Mouse (Mus musculus) right cerebral cortex, adult 2 months (tissue): ENCODE results near the gene Nmnat1.
A peak's percentile ranks its signal among the peaks of the same experiment; 100 is the strongest.
"Not testable (repeated sequence)": the region's sequence is repeated elsewhere in the genome, so short reads cannot be mapped to it uniquely, and the experiment has no call there.

Source experiments
- DNase-seq, 2 experiments: peaks; one replicate each; pipeline ENCODE4 v3.0.0; 2021 to 2022; ENCODE audit warnings: low spot score in 2 of 2

Gene Nmnat1

DNA sequence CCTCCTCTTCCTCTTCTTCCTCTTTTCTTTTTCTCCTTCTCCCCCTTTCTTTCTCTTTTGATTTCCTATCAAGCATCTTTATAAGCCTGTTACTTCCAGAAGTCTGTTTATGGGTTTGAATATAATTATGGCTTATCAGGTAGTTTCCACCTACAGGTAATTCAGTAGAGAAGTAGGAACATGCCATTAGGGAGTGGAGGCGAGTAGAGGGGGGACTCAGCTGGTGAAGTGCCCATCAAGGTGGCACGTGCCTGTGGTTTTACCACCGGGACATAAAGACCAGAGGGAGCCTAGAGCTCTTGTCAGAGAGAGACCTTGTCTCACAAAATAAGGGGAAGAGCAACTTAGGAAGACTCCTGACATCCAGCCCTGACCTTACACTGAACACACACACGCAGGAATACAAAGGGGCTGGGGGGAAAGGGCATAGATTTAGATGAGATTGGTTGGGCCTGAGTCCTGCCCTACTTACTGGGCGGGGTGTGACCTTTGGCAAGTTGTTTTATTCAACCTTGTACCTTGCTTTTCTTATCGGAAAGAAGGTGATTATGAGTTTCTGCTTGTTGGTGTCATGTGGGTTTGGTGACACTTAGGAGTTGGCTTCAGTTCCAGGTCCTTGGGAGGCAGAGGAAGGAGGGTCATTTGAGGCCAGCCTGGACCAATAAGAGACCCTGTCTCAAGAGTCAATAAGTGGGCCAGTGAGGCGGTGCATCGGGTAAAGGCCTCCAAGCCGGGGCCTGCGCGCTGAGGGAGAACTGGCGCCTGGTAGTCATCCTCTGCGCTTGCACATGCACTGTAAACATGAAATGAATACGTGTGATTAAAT lies 4.6 kb upstream of the Nmnat1 start:
- DNase-seq, result no peak

DNA sequence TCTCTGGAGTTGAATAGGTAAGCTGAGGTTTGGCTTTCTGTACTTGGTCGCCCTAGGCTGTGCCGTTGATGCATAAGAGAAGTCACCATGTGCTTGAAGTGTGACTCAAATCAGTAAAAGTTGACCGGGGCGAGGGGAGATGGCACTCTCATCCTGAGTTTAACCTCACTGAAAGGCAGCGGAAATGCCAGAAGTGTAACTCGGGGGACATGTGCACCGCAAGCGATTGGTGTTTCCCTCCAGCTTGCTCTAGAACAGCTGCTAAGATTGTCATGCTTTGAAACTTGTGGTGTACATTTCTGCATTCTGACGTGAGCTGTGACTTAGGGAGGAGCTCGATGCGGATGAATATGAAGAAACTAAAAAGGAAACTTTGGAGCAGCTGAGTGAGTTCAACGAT lies 2.7 kb upstream of the Nmnat1 start:
- DNase-seq, result no peak

DNA sequence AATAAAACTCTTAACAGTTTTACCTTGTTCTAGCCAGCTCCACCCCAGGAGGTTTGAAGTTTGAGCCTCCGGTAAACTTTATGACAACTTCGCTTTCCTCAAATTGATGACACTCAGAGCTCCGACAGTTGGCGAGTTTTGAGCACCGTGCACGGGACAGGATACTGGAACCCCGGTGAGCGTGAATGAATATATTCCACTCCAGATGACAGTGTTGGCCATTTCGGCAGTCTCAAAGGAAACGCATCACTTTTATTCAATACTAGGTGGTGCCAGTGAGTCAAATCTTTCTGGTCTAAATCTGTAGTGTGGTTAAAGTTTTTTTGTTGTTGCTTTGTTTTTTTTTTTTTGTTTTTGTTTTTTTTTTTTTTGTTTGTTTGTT lies 814 bp upstream of the Nmnat1 start:
- peak; percentile 30 to 35 for DNase-seq

DNA sequence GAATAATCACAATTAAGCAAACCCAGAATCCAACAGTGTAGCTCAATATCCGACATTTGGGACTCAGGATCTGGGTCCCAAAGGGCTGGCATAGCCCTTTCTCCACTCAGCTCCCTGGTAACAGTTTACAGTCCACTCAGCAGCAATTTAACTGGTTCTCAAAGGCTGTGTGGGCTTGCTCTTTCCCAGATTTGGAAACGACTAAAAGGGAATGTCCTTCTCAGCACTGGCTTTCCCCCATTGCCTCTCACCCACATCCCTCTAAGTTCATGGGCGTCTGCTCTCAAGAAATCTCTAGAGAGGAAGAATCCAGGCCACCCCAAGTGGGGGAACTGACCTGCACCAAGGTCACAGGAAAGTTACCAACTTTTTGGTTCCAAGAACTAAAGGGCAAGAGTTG lies 436 bp downstream of the Nmnat1 start:
- no peak for DNase-seq

DNA sequence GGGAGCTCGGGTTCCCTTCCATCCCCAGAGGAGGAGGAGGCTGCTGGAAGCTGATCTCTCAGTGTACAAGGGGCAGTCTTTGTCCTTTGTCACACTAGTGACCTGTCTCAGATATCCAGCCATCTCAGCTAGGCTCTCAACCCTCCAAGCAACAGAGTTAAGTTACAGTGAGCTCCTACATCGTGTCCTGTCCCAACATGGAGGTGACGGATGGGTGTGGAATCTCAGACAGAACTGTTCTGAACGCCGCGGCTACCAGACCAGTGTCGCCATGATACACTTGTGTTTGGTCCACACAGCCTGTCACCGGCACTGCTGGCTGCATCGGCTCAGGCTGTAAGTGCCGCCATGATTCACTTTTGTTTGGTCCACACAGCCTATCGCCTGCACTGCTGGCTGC lies 7.9 kb downstream of the Nmnat1 start, which contains the start of gene Tmem274:
Tmem274 (plus strand) TSS at position 301 of the 400 bp plus-strand sequence.
- no peak for DNase-seq

DNA sequence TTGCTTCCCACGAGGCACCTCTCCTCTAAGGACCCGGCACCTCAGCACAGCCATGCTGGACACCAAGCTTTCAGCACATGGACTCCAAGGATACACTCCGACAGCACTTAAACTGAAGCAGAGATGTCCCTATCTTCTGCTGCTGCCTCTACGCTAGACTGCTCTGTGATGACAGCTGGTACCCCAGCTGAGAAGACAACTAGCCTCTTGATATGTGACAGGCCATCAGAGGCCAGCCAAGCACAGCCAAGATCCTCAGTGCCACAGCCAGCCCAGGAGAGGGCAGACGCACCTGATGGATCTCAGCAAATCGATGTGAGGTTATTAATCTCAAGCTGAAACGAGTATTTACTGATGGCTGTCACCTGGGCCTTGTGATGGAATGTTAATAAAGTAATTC lies 9.9 kb downstream of the Nmnat1 start:
- DNase-seq, result no peak

DNA sequence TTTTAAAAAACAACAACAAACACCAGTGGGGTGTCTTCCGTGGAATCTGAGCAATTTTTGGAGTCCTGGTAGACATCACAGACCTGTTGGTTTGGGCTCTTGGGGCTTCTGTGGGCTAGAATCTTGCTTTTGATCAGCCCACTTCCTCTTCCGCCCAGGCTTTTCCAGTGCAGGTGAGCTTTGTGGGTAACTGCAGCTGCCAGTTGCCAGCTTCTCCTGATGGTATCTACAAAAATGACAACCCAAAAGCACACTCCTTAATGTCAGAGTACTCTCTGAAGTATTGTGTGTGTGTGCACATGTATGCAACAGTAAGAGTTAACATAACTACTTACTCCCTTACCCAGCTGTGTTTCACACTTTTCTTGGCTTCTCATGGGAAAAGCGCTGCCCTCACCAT lies 15.4 kb downstream of the Nmnat1 start:
- no peak for DNase-seq

DNA sequence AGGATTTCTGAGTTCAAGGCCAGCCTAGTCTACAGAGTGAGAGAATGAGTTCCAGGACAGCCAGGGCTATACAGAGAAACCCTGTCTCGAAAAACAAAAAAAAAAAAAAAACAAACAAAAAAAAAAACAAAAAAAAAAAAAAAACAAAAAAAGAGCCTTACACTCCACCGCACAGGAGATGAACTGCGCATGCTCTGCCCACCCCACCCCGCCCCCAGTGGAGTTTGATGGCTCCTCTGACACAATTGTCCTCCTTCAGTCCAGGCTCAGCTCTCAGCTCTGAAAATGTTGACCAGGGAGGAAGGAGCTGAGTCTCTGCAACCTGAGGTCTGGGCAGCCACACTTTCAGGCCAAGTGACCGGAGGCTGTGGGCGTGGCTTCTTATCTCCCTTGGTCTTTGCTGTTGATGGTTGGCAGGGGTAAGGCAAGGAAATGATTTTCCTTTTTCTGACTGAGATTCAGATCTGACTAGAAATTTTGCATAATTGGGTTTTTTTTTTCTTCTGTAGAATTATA lies 21.5 kb downstream of the Nmnat1 start:
- DNase-seq, result no peak

DNA sequence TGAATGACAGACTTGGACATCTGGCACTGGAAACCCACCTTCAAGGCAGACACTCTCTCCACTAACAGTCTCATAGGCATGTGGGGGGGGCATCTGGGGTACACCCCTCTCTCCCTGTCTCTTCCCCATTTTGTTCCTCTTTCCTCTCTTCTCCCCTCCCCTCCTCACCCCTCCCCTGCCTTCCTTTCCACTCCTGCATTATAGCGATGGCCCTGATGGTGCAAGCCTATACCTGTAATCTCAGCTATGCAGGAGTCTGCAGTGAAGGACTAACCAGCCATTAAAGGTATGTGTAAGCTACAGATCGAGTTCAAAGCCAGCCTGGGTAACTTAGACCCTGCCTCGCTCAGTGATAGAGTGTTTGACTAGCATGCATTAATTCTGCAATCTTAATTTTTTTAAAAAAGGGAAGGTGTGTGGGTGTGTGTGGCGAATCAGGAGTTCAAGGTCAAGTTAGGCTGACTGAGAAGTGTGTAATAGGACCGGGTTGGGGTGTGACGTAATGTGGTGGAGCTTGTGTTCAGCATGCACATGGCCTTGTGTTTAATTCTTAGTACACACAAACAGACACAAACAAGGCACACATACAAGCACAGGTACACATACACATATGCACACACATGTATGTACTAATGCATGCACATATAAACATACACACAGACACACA lies 22.6 kb downstream of the Nmnat1 start:
- no peak for DNase-seq

DNA sequence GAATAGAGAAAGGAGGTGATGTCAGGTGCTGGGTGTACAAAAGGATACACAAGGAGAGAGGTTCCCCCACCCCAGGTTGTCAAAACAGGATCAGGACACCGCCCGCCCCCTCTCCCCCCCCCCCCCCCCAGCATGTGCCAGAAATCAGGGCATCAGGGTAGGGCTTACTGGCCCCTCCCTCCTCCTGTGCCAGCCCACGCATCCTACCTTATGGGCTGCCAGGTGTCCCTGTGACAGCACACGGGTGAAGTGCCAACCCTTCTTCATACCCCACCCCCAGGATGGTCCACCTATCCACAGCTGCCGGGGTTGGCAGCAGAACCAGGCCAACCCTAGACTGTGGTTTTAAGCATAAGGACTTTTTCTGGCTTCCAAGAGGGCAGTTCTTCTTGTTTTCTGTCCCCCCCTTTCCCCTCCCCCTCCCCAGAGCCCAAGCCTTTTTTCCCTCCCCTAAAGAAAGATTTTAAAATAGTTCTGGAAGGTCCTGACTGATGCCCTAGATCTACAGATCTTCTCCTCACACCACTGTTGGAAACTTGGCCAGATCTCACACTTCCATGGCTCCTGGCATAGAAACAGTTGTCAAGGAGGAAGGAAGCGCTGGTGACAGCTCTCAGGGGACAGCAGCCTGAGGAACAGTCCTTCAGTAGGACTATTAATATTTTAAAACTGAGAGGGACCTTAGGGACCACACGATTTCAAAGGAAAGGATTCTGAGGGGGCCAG lies 23.3 kb downstream of the Nmnat1 start:
- DNase-seq, result no peak

DNA sequence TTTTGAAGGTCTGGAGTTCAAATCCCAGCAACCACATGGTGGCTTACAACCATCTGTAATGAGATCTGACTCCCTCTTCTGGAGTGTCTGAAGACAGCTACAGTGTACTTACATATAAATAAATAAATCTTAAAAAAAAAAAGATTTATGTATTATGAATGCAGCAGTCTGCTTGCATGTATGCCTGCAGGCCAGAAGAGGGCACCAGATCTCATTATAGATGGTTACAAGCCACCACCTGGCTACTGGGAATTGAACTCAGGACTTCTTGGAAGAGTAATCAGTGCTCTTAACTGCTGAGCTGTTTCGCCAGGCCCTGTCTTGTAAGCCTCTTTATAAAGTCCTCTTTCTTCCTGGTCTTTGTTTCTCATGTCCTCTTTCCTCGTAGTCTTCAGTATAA lies 24.5 kb downstream of the Nmnat1 start:
- DNase-seq, result not testable (repeated sequence)

DNA sequence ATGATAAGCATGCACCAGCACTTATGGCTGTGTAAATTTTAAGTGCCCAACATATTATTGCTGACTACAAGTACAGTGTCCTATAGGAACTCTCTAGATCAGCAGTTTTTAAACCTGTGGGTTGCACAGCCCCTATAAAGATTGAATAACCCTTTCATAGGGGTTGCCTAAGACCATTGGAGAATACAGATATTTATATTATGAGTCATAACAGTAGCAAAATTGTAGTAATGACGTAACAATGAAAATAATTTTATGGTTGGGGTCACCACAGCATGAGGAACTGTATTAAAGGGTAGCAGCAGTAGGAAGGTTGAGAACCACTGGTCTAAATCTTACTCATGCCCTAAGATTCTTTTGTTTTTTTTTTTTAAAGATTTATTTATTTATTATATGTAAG lies 25.6 kb downstream of the Nmnat1 start:
- no peak for DNase-seq

DNA sequence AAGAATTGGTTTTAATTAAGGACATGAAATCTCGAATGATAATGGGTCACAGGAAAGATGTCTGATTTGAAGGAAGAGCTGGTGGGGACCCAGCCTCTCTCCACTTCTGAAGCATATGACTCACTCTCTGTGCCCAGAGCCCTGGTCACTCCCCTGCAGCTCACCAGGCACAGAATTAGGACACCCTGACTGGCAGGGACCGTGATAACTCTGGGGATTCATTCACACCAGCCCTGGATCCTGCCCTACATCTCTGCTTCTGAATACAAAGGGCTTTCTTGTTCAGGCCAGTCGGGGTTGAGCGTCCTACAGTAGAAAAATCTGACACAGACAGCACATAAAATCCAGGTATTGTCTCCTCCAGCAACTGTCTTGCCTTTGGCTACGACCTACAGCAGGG lies 26.5 kb downstream of the Nmnat1 start:
- DNase-seq, result no peak

DNA sequence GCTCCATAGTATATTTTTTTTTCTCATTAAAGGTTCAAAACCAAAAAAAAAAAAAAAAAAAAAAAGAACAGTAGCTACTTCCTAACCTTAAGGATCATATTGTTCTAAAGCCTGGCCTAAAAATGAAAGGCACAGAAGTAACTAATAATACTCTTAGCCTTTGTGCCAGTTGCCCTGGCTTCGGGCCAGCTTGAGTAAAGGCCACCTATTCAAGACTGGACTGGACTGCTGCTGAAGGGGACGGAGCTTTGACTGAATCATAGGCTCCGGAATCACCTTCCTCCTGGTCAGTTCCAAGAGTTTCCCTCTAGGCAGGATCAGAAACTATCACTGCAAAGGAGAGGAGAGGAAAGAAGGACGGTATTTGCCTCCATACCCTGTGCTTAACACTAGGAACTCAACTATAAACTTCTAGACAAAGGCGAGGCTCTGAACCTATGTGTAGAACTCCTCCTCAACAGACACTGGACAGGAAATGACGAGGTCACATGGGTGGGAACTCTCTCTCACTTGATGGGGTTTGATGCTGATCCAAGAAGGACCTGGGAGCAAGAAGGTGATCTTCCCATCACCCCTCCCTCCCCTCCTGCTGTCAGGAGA lies 27.1 kb downstream of the Nmnat1 start:
- no peak for DNase-seq

DNA sequence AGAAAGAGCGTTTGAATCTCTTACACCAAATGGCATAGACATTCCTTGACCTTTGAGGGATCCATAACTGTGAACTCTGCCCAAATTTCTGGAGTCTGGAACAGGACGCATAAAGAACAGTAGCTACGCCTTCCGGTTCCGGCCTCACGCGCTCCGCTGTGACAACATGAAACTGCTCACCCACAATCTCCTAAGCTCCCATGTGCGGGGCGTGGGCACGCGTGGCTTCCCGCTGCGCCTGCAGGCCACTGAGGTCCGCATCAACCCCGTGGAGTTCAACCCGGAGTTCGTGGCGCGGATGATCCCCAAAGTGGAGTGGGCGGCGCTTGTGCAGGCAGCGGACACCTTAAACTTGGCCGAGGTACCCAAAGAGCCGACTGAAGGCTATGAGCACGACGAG lies 27.8 kb downstream of the Nmnat1 start:
- DNase-seq, result not testable (repeated sequence)

DNA sequence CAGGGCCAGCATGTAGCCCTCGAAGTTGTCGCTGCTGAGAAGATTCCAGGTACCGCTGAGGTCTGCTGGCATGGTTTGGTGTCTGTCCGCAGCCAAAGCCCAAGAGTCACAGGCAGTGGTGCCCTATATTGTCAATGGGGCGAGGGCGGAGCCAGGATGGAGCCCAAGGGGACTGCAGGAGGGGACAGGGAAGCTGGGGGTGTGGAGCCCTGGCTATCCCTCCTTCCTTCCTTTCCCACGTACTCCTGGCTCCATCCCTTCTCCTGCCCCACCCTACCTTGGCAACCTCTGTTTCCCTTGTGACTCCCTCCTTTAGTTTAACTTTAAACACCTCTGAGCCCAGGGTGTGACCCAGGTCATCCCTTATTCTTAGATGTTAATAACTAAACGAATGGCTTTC lies 30.1 kb downstream of the Nmnat1 start, which contains the start of gene Rbp7:
Rbp7 (minus strand) TSS at position 100 of the 400 bp plus-strand sequence.
- DNase-seq, result no peak

DNA sequence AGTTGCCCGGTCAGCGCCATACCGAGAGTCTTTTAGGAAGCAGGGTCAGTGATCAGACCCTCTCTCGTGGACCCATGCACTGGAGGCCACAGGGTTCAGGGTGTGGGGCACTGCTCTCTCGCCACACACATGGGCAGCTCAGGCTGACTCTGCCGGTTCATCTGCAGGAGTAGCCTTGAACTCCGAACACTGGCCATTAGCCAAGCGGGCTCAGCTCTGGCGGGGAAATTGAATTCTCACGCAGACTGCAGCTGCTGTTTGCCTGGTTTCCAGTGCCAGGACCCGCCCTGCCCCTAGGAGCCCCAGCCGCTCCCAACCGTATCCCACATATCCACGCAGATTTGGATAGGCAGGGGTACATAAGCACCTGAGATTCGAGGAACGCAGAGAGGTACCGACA lies 30.7 kb downstream of the Nmnat1 start:
- DNase-seq, result no peak

DNA sequence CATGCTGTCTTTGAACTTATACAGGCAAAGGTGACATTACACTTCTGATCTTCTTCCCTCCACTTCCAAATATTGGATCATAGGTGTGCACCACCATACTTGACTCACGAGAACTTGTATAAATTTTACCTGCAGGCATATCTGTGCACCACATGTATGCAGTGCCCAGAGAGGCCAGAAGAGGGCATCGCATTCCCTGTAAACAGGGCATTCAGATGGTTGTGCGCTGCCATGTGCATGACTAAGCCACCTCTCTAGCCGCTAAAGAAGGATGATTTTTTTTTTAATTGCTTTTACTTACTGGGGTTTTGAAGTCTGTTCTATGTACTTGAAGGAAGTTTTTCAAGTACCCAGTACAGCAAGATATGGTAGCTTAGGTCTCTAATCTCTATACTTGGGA lies 31.3 kb downstream of the Nmnat1 start:
- no peak for DNase-seq

DNA sequence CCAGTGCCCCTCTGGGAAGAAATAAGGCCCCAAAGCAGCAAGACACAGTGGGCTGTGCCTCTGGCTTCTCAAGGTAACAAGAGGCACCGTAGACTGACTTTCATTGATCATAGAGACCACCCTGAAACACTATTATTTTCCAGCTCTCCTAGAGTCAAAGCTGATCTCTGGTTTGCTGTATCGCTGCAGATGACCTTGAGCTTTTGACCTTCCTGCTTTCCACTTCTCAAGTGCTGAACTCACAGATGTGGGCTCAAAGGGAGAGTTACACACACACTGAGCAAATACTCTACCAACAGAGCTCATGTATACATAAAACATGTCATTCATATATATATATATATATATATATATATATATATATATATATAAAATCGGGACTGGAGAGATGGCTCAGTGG lies 34.4 kb downstream of the Nmnat1 start:
- no peak for DNase-seq

DNA sequence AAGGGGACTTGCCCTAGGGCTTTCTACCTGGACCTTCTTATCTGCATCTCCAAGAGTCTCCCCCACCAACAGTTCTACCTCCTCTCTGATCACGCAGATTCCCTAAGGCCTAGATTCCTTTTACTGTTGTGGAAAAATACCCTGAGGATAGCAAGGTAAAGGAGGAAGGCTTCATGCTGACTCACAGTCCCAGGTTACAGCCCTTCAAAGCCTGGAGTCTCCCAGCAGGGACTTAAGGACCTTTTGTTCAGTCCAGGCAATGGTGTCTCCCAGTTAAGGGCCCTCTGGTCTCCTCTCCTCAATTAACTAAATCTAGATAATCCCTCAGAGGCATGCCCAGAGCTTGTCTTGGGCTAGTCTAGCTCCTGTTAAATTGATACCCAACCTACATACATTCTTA lies 38.7 kb downstream of the Nmnat1 start:
- no peak for DNase-seq

DNA sequence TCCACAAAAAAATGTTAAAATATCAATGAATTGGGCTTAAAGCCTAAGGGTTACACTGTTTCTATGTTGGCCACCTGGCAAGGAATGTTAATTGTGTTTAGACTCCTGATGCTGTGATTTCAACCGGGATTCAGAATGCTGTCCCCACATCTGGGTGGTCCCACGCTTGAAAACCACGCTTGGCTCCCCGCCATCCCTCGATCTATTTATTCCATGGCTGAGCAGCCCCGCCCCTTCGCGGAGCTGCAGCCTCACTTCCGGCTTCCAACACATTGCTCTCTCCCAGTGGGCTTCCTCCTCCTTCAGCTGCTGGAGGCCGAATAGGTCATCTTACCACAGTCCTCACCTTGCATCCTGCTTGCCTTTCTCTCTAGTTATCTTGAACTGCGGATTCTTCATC lies 39.1 kb downstream of the Nmnat1 start:
- DNase-seq, result peak in 1 of 2 experiments; percentile 14
